Mouse (Mus musculus): Measurements from ENCODE around the gene Cd3d.

DNA sequence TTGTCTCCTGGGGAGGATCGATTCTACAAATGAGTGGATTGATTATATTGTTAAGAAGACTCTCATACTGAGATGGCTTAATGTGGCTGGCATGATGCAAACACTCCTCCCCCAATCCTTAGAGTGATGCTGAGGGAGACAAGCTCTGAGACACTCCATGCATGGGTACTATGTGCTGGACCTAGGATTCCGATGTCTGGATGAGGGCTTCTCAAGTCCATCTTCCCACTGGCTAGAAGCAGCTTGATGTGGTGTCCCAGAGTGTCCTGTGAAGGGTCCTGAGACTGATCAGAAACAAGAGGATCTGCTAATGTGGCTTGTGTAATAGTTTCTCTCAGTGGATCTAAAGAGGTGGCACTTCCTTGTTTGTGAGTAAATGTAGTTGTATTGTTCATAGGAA, 482 bp upstream of the Cd3d start:
- no peak for TF ChIP-seq CTCF (IDR thresholded peaks at IDR 0.05 in 2 of 3, conservative IDR thresholded peaks at IDR 0.05 in 1 of 3; ENCODE audit: control insufficient read depth in 1 of 3, insufficient read depth in 1 of 3, low read depth in 2 of 3, low read length in 3 of 3, poor library complexity in 1 of 3, severe bottlenecking in 1 of 3)
- no peak for TF ChIP-seq NRF1 (IDR thresholded peaks at IDR 0.05; ENCODE audit: insufficient read depth, low read depth, low read length, poor library complexity, severe bottlenecking)
- no peak for TF ChIP-seq POLR2A (IDR thresholded peaks at IDR 0.05; ENCODE audit: control insufficient read depth in 1 of 2, insufficient read depth in 1 of 2, low read depth in 1 of 2, low read length in 2 of 2, poor library complexity in 1 of 2)
- no peak for TF ChIP-seq MAFK (IDR thresholded peaks at IDR 0.05; ENCODE audit: borderline replicate concordance, low read depth, low read length)
- TF ChIP-seq UBTF (IDR thresholded peaks at IDR 0.05; ENCODE audit: borderline replicate concordance, insufficient read depth, low read depth, low read length), result no peak
- TF ChIP-seq RAD21 (IDR thresholded peaks at IDR 0.05; ENCODE audit: low read depth, low read length), result no peak
- TF ChIP-seq GABPA (IDR thresholded peaks at IDR 0.05; ENCODE audit: low read depth, low read length), result no peak
- no peak for TF ChIP-seq EP300 (IDR thresholded peaks at IDR 0.05; ENCODE audit: low read depth in 1 of 2, low read length in 2 of 2)
- no peak for TF ChIP-seq CHD1 (IDR thresholded peaks at IDR 0.05; ENCODE audit: low read depth, low read length)
- no peak for TF ChIP-seq E2F4 (IDR thresholded peaks at IDR 0.05; ENCODE audit: borderline replicate concordance, low read depth, low read length)
- TF ChIP-seq TCF12 (IDR thresholded peaks at IDR 0.05; ENCODE audit: low read depth, low read length), result no peak
- TF ChIP-seq USF2 (IDR thresholded peaks at IDR 0.05; ENCODE audit: borderline replicate concordance in 1 of 2, insufficient read depth in 1 of 2, low read depth in 1 of 2, low read length in 2 of 2), result no peak
- TF ChIP-seq USF1 (IDR thresholded peaks at IDR 0.05; ENCODE audit: low read depth, low read length), result no peak
- TF ChIP-seq ZMIZ1 (IDR thresholded peaks at IDR 0.05; ENCODE audit: low read depth, low read length), result no peak

All from MEL (cell line).